Mouse (Mus musculus) midbrain, embryonic 15.5 days (tissue): ENCODE results near the gene Glis2. TPM values are rescaled to one million over a fixed set of nuclear protein-coding genes. Genes with fewer than 3 reads are reported as not detected.

Experiments
- ATAC-seq: fragments of 200-750 bp; cut with Nextera tagmentation; replicated peaks from 2 replicates; pipeline ENCODE4 v1.8.0; 2017; ENCODE audit warnings: moderate TSS enrichment
- H3K27ac ChIP-seq: fragments of 300-500 bp; sonication (generic); 2 replicates; pipeline ENCODE4 v1.5.1; 2015; ENCODE audit warnings: mild to moderate bottlenecking, inconsistent platforms
- H3K27me3 ChIP-seq: fragments of 300-500 bp; sonication (generic); replicated peaks from 2 replicates; pipeline ENCODE4 v1.6.1; 2015; ENCODE audit warnings: inconsistent platforms
- H3K36me3 ChIP-seq: fragments of 300-500 bp; sonication (generic); replicated peaks from 2 replicates; pipeline ENCODE4 v1.6.1; 2015; ENCODE audit warnings: inconsistent platforms
- H3K4me1 ChIP-seq: fragments of 300-500 bp; sonication (generic); 2 replicates; pipeline ENCODE4 v1.6.1; 2015; ENCODE audit warnings: inconsistent platforms
- H3K4me2 ChIP-seq: fragments of 300-500 bp; sonication (generic); 2 replicates; pipeline ENCODE4 v1.6.1; 2015; ENCODE audit warnings: inconsistent platforms, mild to moderate bottlenecking, moderate library complexity
- H3K4me3 ChIP-seq: fragments of 300-500 bp; sonication (generic); 2 replicates; pipeline ENCODE4 v1.5.1; 2015; ENCODE audit warnings: mild to moderate bottlenecking, inconsistent platforms
- H3K9ac ChIP-seq: fragments of 300-500 bp; sonication (generic); 2 replicates; pipeline ENCODE4 v1.6.1; 2015; ENCODE audit warnings: mild to moderate bottlenecking, inconsistent platforms
- H3K9me3 ChIP-seq: fragments of 300-500 bp; sonication (generic); 2 replicates; pipeline ENCODE4 v1.6.1; 2016; ENCODE audit warnings: inconsistent platforms
- WGBS: fragments of 180-500 bp; shearing (Covaris S2); methylation state at CpG from one replicate; pipeline ENCODE4 v1.1.7; 2015; ENCODE audit warnings: mixed read lengths; 5-methylcytosine and 5-hydroxymethylcytosine counted together
- polyA plus RNA-seq: library from polyadenylated mRNA; unstranded; fragments of >200 nt; fragmentation: Nextera tagmentation; extraction: Ambion mirVana; gene quantifications from 2 replicates; pipeline ENCODE4 v1.2.1, GENCODE M21; 2015

Gene Glis2
- polyA plus RNA-seq, 1 experiment from 2014 or later: 17.3 TPM

GRCm38 (mm10) chr16:4585642-4586530, 8.6 kb upstream of the Glis2 start:
- Histone ChIP-seq H3K27me3 (no peaks in the 10 kb centered on the region), H3K27ac (peak overlapping the region; percentile 77), H3K9ac (peak overlapping the region; percentile 53), H3K36me3 (no peaks in the 10 kb centered on the region), H3K4me3 (peak overlapping the region; percentile 62), H3K4me2 (peak overlapping the region; percentile 92), H3K9me3 (no peaks in the 10 kb centered on the region), H3K4me1 (peaks cover 13% of the 10 kb centered on the region)
- peak; percentile 55 for ATAC-seq
- WGBS: 9% methylated on average over 14 of the region's 14 CpGs

- WGBS: under 1% methylated on average over 35 of the region's 43 CpGs
- ATAC-seq: peak; percentile 97
These were observed 7.9 kb upstream of the Glis2 start for GRCm38 (mm10) chr16:4586531-4587123.

GRCm38 (mm10) chr16:4587516-4588210, 6.8 kb upstream of the Glis2 start:
- H3K9ac ChIP-seq: no peak overlapping the region
- WGBS: 47% methylated on average over 5 of the region's 5 CpGs

More at GRCm38 (mm10) chr16:4586531-4587123, 7.9 kb upstream of the Glis2 start:
- H3K36me3 ChIP-seq: no peaks in the 10 kb centered on the region
- peaks cover 13% of the 10 kb centered on the region for H3K4me1 ChIP-seq
- no peaks in the 10 kb centered on the region for H3K27me3 ChIP-seq
- peak overlapping the region; percentile 77 for H3K27ac ChIP-seq
- peak overlapping the region; percentile 62 for H3K4me3 ChIP-seq
- peak overlapping the region; percentile 92 for H3K4me2 ChIP-seq
- peak overlapping the region; percentile 53 for H3K9ac ChIP-seq
- H3K9me3 ChIP-seq: no peaks in the 10 kb centered on the region

GRCm38 (mm10) chr16:4590236-4590635, 4.3 kb upstream of the Glis2 start:
- H3K4me1 ChIP-seq: peaks cover 33% of the 10 kb centered on the region
- no peaks in the 10 kb centered on the region for H3K36me3 ChIP-seq
- no peaks in the 10 kb centered on the region for H3K9me3 ChIP-seq
- H3K4me3 ChIP-seq: no peak overlapping the region
- no peak overlapping the region for H3K27ac ChIP-seq
- H3K27me3 ChIP-seq: no peaks in the 10 kb centered on the region
- H3K9ac ChIP-seq: no peak overlapping the region
- H3K4me2 ChIP-seq: no peak overlapping the region
- 96% methylated on average over 9 of the region's 9 CpGs for whole genome bisulfite sequencing
- ATAC-seq: no peak

More at GRCm38 (mm10) chr16:4587516-4588210, 6.8 kb upstream of the Glis2 start:
- Histone ChIP-seq H3K36me3 (no peaks in the 10 kb centered on the region), H3K4me3 (no peak overlapping the region), H3K27me3 (no peaks in the 10 kb centered on the region), H3K27ac (peak overlapping the region; percentile 16; the same call in 1 of the 2 replicates), H3K4me1 (peaks cover 20% of the 10 kb centered on the region), H3K4me2 (no peak overlapping the region), H3K9me3 (no peaks in the 10 kb centered on the region)
- no peak for ATAC-seq

DNA sequence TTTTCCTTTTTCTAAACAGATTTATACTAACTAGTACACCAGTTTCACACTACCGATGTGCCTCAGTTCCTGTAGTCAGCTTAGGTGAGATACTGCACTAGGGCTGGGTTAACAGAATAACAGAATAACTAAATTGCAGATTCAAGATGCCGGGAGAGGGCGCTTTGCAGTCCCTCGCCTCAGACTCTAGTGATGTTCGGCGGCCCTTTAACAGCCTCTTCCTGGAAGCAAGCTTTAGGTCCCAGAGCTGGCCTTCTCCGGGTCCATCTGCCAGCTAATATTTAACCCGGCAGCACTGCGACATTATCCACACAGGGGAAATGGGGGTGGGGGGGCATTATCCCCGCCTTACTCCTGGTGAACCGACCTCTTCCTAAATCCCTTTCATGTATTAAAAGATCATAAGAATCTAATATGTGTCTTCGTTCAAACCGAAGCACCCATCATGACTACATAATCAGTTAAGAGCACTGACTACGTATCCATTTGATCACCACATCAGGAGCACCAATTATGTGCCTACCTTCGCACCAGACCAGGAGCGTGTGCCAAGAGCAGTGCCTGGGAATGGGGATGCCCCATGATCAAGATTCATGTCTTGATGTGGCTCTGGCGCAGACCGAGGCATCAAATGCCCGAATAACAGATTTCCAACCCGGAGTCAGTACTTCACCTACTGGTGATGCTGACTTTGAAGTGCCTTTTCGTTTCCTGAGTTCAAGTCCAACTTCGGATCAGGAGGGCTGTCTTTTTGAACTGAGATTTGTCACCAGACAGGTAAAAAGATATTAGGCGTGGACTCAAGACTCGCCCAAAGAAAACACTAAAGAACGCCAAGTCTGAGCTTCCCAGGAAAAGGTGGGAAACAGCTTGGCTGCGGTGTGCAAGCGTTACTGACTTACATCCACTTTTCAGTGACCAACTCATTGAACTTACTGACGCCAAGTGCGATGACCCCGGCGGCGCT, 1.3 kb upstream of the Glis2 start:
- peak overlapping the region; percentile 88 for H3K4me3 ChIP-seq
- no peak for ATAC-seq
- H3K4me2 ChIP-seq: peak overlapping the region; percentile 91
- H3K27me3 ChIP-seq: no peaks in the 10 kb centered on the region
- 11% methylated on average over 32 of the region's 32 CpGs for WGBS
- H3K27ac ChIP-seq: peak overlapping the region; percentile 93
- peaks cover 49% of the 10 kb centered on the region for H3K4me1 ChIP-seq
- H3K36me3 ChIP-seq: no peaks in the 10 kb centered on the region
- peak overlapping the region; percentile 88 for H3K9ac ChIP-seq
- no peaks in the 10 kb centered on the region for H3K9me3 ChIP-seq

DNA sequence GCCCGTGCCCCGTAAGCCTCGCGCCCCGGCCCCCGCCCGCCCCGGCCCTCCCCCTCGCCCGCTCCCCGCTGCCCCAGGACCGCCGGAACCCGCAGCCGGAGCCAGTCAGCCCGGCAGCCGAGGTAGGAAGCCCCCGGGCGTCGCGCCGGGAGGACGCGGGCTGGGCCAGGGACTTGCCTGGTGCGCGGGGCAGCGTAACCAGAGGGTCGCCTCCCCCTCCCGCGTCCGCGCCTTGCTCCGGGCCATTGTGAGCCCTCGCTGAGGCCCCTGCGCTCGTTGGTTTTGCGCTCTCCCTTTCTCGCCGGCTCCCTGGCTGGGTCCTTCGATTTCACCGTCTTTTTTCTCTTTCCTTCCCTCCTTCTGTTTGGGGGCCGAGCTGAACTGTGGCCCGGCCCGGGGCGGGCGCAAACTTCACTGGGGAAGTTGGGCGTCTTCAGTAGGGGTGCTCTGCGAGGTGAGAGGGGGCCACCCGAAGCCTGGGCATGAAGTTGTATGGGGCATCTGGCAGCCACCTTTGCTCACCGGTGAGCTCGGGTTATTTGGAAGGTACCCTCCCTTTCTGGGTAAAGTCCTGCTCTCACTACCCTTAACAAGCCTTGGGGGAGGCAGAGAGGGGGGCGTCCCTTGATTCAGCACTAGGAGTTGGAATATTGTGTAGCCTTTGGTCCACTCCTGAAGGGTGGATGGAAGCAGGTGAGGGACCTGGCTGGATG, 457 bp downstream of the Glis2 start:
- H3K27ac ChIP-seq: peak overlapping the region; percentile 93
- H3K4me1 ChIP-seq: peaks cover 60% of the 10 kb centered on the region
- peak overlapping the region; percentile 91 for H3K4me2 ChIP-seq
- no peaks in the 10 kb centered on the region for H3K36me3 ChIP-seq
- WGBS: under 1% methylated on average over 51 of the region's 52 CpGs
- ATAC-seq: peak; percentile 55
- no peaks in the 10 kb centered on the region for H3K9me3 ChIP-seq
- peak overlapping the region; percentile 88 for H3K9ac ChIP-seq
- H3K27me3 ChIP-seq: no peaks in the 10 kb centered on the region
- H3K4me3 ChIP-seq: peak overlapping the region; percentile 88

- 1% methylated on average over 5 of the region's 5 CpGs for WGBS
- peaks cover 66% of the 10 kb centered on the region for H3K4me1 ChIP-seq
- peak; percentile 18 for ATAC-seq
These were observed 1.0 kb downstream of the Glis2 start for GRCm38 (mm10) chr16:4595527-4595963.

GRCm38 (mm10) chr16:4596141-4596728, 1.7 kb downstream of the Glis2 start:
- H3K4me3 ChIP-seq: peak overlapping the region; percentile 88
- 9% methylated on average over 3 of the region's 3 CpGs for WGBS
- peak overlapping the region; percentile 88 for H3K9ac ChIP-seq
- no peak for ATAC-seq
- peaks cover 70% of the 10 kb centered on the region for H3K4me1 ChIP-seq
- H3K27ac ChIP-seq: peak overlapping the region; percentile 93
- no peaks in the 10 kb centered on the region for H3K9me3 ChIP-seq
- H3K4me2 ChIP-seq: peak overlapping the region; percentile 91
- H3K36me3 ChIP-seq: no peaks in the 10 kb centered on the region
- H3K27me3 ChIP-seq: no peaks in the 10 kb centered on the region

More at GRCm38 (mm10) chr16:4595527-4595963, 1.0 kb downstream of the Glis2 start:
- peak overlapping the region; percentile 88 for H3K4me3 ChIP-seq
- H3K36me3 ChIP-seq: no peaks in the 10 kb centered on the region
- no peaks in the 10 kb centered on the region for H3K9me3 ChIP-seq
- peak overlapping the region; percentile 91 for H3K4me2 ChIP-seq
- H3K27ac ChIP-seq: peak overlapping the region; percentile 93
- no peaks in the 10 kb centered on the region for H3K27me3 ChIP-seq
- H3K9ac ChIP-seq: peak overlapping the region; percentile 88

DNA sequence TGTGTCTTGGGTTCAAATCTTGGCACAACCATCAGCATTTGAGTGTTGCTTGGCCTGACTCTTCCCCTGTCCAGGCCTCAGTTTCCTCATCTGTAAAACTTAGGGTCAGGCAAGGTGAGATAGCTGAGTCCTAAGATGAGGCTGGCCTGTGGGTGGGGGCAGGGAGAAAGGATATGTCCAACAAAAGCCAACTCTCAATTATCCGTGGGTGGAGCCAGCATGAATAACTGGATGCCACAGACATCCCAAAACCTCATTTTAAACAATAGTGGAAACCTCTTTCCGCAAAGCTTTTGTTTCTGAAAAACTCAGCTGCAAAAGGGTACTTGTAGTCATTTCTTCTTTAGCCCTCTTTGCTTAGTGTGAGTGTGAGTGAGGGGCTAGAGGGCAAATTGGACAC, 2.3 kb downstream of the Glis2 start:
- H3K36me3 ChIP-seq: no peaks in the 10 kb centered on the region
- no peak for ATAC-seq
- H3K27ac ChIP-seq: 0 out of 2 replicates have a peak overlapping the region, but pooled peaks have one; percentile 6
- H3K4me1 ChIP-seq: peaks cover 68% of the 10 kb centered on the region
- no peak overlapping the region for H3K9ac ChIP-seq
- H3K4me2 ChIP-seq: peak overlapping the region; percentile 91
- peak overlapping the region; percentile 88; the same call in 1 of the 2 replicates for H3K4me3 ChIP-seq
- H3K9me3 ChIP-seq: no peaks in the 10 kb centered on the region
- H3K27me3 ChIP-seq: no peaks in the 10 kb centered on the region
- WGBS: 32% methylated on average over 2 of the region's 2 CpGs

DNA sequence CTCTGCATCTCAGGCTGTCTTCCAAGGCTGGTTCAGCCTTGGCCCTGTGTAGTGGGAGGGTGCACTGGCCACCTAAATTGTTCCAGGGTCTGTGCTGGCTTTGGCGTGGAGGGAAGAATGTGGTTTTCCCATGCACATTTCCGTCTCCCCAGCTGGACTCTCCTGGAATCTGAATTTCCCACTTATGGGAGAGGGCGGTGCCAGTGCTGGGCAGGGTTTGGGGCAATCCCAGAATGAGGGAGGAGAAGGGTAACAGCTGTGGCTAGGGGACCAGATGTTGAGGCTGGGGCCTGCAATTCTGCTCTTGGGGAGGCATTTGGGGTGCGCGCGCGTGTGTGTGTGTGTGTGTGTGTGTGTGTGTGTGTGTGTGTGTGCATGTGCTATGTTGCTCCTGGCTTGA, 2.8 kb downstream of the Glis2 start:
- no peak for ATAC-seq
- Histone ChIP-seq H3K9ac (no peak overlapping the region), H3K4me3 (0 out of 2 replicates have a peak overlapping the region, but pooled peaks have one; percentile 88), H3K27me3 (no peaks in the 10 kb centered on the region), H3K4me1 (peaks cover 72% of the 10 kb centered on the region), H3K27ac (no peak overlapping the region), H3K36me3 (no peaks in the 10 kb centered on the region), H3K4me2 (peak overlapping the region; percentile 91), H3K9me3 (no peaks in the 10 kb centered on the region)
- WGBS: 65% methylated on average over 7 of the region's 7 CpGs
